Mouse (Mus musculus) layer of hippocampus, adult 8-10 months (tissue): ENCODE measurements around the gene Zfp408. TPM values are rescaled to one million over a fixed set of nuclear protein-coding genes. Genes with fewer than 3 reads are reported as not detected.
"Not testable (repeated sequence)": the region's sequence is repeated elsewhere in the genome, so short reads cannot be mapped to it uniquely, and the experiment has no call there.

ENCODE experiments used
- DNase-seq, 2 experiments: peaks; one replicate each; pipeline ENCODE4 v3.0.0; 2022; ENCODE audit warnings: low spot score in 2 of 2
- total RNA-seq, 4 experiments: library from RNA; stranded (reverse); gene quantifications; 2 replicates each; pipeline ENCODE4 v1.2.4; 2022

Zfp408 gene
- total RNA-seq, 4 experiments from 2014 or later, result 11.2 to 15.0 (median 11.8) TPM

GRCm38 (mm10) chr2:91651458-91652258 lies 2.1 kb upstream of the Zfp408 start:
- DNase-seq, result no peak

- no peak for DNase-seq
These were observed 887 bp upstream of the Zfp408 start for GRCm38 (mm10) chr2:91650360-91650995.

DNA sequence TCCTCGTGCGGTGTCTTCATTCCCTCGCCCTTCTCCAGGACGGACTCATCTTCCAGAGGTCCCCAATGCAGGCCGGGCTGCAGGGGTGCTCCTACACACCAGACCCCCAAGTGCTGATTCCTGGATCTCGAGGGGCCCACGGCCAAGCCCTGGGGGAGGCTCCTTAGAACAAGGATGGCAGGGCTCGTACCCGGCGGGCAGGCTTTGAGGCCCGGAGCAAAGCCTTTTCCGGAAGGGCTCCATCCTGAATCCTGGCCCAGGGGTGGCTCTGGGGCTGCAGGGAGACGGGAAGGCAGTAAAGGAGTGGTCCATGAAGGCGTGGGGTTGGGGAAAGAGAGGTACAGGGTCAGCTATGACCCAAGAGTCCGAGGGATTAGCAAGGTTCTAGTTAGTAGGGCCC lies 439 bp downstream of the Zfp408 start:
- no peak for DNase-seq

DNA sequence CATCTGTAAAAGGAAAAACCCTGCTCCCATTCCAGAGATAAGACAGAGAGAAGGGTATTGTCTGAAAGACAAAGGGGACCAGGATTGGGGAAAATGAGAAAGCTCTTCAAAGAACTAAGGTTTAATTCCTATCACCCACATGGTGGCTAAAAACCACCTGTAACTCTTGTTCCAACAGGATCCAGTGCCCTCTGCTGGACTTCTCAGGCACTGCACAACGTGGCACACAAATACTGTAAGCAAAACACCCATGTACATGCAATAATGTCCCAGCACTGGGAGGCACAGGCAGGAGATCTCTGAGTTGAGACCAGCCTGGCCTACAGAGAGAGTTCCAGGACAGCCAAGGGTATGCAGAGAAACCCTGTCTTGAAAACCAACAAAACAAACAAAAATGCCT lies 2.9 kb downstream of the Zfp408 start:
- DNase-seq, result peak in 1 of 2 experiments; percentile 41

- DNase-seq, result no peak
These were observed 3.8 kb downstream of the Zfp408 start for GRCm38 (mm10) chr2:91645811-91646210.

DNA sequence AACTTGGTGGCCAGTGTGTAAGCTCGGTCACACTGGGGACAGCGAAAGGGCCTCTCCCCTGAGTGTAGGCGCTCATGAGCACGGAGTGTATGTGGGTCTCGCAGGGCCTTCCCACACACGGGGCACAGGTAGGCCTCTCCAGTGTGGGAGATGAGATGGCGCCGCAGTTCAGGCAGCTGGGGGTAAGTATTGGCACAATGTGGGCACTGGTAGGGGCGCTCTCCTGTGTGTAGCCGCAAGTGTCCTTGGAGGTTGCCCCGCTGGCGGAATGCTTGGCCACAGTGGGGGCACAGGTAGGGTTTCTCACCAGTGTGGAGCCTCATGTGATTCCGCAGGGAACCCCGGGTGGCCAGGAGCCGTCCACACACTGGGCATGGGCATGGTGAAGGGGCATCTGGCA lies 4.2 kb downstream of the Zfp408 start:
- DNase-seq, result no peak

DNA sequence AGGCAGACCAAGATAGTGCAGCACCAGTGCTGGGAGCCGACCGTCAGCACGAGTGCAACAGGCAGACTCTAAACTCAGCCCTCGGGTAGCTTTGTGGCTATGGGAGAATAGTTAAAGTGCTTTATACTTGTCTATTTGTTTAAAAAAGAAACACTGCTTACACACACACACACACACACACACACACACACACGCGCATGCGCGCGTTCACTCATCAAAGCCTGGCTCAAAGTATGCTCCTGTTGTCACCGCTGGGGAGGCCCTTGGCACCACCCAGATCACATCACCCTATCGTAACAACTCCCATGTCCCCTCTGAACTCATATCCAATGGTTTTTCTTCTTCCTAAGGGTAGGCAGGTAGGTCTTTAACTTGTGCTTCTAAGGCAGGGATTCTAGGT lies 5.6 kb downstream of the Zfp408 start:
- no peak for DNase-seq

DNA sequence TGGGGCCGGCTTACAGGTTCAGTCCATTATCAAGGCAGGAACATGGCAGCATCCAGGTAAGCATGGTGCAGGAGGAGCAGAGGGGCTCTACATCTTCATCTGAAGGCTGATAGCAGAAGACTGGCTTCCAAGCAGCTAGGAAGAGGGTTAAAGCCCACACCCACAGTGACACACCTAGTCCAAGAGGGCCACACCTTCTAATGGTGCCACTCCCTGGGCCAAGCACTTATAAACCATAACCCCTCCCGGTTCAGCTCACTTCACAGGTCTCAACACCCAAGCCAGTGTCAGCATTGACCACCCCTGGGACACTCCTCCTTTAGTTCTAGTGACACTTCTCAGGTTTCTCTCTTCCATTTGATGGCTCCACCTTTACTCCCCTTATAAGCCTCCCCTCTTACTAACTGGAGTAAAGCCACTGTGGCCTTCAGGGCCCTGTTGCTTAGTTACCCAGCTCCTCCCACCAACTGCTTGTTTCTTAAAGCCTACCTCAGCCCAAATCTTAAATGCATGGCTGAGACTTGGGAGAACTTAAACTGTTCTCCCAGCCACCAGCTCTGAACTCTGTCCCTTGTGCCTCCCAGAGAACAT lies 6.7 kb downstream of the Zfp408 start:
- DNase-seq, result no peak

DNA sequence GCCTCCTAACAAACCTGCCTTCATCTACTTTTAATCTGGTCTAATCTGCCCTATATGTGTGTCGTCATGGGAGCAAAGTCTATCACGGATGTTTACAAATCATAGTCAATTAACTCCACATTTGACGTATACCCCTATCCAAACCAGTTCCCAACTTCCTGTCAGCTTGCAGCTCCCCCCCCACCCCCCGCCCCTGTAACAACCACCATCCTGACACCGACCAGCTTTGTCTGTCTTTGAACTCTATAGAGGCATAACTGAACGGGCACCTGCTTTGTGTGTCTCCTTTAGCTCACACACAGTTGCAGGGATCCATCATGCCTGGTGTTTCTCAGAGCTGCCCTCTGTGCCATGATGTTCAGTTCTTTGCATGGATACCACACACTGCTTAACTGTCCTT lies 10.7 kb downstream of the Zfp408 start:
- no peak for DNase-seq

DNA sequence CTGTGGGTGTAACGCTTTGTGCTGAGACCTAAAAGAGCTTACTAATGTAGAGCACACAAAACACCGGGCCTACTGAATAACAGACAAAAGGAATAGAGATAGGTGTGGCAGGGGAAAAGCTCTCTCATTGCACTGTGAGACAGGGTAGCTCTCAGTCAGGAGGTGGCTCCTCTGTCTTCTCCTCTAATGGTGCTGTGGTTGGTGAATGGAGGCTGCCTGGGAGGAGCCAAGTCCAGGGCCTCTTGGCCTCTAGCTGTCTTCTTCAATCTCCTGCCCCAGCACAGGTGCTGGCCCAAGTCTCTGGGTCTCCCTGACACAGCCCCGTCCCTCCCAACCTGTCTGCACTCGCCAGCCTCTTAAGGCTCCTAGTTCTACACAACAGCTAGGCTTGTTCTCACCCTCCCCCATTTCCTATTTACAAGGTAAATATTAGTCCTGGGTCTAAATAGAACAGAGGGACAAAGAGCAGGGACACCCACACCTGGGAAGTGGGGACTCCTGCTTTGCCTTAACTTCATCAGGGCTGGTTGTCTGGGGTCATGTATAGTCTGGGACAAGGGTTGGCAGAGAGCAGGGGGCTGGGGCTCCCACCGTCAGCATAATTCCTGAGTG lies 12.8 kb downstream of the Zfp408 start:
- DNase-seq, result no peak

DNA sequence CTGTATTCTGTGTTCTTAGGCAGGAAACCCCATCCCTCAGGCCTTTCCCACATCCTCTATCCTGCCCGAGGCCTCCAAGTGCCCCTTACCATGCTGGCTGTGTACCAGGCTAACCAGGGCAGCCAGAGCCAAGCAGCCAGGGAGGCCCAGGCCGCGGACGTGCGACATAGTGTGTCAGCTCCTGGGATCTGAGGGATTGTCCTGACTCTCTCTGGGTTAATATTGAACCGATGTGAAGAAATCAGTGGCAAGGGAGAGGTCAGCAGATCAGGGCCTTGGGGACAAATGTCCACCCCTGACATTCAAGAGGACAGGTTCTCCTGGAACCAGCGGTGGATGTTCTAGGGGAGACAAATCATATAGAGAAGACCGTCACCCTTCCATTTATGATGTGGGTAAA lies 13.4 kb downstream of the Zfp408 start, which contains the start of gene F2:
F2 (minus strand) TSS at position 186 of the 400 bp plus-strand sequence.
- no peak for DNase-seq

DNA sequence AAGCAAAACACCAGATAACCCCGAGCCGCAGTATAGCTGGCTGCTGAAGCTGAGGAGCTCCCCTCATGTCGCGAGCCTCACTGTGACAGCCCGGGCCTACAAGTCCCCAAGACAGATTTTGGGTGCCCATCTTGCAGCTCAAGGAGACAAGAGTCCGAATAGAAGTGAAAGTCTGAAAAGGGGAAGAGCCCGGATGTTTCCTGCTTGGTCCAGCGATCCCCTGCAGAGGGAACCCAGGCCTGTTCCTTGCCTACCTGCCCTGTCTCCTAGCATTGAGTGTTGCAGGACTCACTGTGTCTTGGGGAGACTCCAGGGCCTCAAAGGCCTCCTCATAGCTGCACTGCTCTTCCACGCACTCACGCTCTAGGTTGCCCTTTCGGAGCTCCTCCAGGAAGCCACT lies 14.1 kb downstream of the Zfp408 start:
- no peak for DNase-seq

DNA sequence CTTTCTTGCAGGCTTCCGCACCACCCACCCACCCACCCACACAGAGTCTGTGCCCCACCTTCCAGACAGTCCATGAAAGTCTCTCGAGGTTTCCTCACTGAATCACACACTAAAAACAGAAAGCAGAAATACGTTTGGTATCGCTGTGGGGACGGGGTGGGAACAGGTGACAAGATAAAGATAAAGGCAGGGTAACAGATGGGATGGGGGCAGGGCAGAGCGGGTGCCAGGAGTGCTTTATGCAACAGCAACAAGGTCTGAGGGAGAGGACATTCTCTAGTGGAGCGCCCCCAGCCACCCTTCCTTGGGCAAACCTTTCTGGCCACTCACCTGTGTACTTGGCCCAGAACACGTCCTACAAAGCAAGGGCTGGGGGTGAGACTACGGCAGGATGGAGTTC lies 14.8 kb downstream of the Zfp408 start:
- DNase-seq, result no peak

- no peak for DNase-seq
These were observed 16.1 kb downstream of the Zfp408 start for GRCm38 (mm10) chr2:91633334-91633977.

DNA sequence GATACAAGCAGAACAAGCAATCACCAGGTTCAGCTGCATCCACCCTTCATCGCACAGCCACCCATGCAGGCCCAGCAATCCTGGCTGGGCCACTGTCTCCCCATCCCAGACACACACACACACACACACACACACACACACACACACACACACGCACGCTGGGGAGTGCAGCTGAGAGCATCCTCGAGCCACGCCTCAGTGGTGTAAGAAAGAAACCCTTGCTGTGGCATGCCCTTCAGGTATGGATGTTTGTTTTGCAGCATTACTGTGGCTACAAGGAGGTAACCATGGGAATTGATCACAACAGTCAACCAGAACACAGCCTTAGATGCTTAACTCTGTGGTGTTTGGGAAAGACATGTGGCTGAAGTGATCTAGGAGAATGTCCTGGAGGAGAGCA lies 17.3 kb downstream of the Zfp408 start:
- no peak for DNase-seq

- no peak for DNase-seq
These were observed 17.8 kb downstream of the Zfp408 start for GRCm38 (mm10) chr2:91631826-91632225.

DNA sequence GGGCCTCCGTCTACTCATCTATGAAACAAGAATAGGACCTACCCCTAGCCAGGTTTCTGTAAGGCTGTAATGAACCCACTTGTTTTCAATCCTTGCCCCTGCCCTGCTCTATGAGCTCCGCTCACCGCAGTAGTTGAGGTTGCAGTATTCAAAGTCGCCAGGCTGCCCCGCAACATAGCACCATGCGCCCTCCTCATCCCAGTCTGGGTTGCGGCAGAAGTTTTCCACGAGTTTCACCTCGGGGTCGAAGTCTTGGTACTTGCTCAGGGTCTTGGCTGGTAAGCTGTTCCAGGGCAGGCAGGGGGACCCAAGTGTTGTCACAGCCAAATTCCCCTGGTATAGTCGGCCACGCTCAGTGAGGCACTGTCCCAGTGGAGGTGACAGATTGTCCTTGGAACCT lies 19.2 kb downstream of the Zfp408 start:
- no peak for DNase-seq

GRCm38 (mm10) chr2:91629682-91630081 lies 19.9 kb downstream of the Zfp408 start:
- peak in 1 of 2 experiments; percentile 45 for DNase-seq

- DNase-seq, result no peak
These were observed 21.4 kb downstream of the Zfp408 start for GRCm38 (mm10) chr2:91628171-91628570.

- no peak for DNase-seq
These were observed 22.1 kb downstream of the Zfp408 start for GRCm38 (mm10) chr2:91627486-91627885.

- not testable (repeated sequence) for DNase-seq
These were observed 26.2 kb downstream of the Zfp408 start for GRCm38 (mm10) chr2:91623366-91623765.

DNA sequence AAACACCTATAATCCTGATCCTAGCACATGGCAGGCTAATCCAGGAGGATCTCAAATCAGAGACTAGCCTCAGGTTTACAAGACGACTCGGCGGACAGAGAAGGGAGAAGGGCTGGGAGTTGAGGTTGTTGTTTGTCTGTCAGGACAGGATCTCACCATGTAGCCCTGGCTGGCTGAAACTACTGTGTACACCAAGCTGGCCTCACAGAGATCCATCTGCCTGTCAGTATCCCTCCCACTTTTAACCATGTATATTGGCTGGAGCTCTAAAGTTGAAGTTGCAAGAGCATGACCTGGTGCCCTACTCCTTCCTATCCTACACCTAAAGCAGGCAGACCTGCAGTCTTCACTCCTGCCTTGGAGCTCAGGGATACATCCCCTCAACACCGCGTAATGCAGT lies 27.2 kb downstream of the Zfp408 start:
- no peak for DNase-seq
